Mouse (Mus musculus) heart, postnatal 25 days (tissue): ENCODE results near the gene Erap1. TPM values are rescaled to one million over a fixed set of nuclear protein-coding genes. Genes with fewer than 3 reads are reported as not detected.
"Not testable (repeated sequence)": the region's sequence is repeated elsewhere in the genome, so short reads cannot be mapped to it uniquely, and the experiment has no call there.

Experiments
- DNase-seq: peaks from one replicate; pipeline ENCODE4 v3.0.0; 2022; ENCODE audit warnings: low spot score
- intact Hi-C: fragments of 180-260 bp; cut with DNase I; formaldehyde crosslinking; loops from one replicate; pipeline ENCODE4 v1.15.1; 2025
- total RNA-seq, 2 experiments: library from RNA; stranded (reverse); gene quantifications; 2 replicates each; pipeline ENCODE4 v1.2.3; 2021

Gene Erap1
- total RNA-seq, result 10 to 100 TPM; 37.7 to 48.1 TPM

DNA sequence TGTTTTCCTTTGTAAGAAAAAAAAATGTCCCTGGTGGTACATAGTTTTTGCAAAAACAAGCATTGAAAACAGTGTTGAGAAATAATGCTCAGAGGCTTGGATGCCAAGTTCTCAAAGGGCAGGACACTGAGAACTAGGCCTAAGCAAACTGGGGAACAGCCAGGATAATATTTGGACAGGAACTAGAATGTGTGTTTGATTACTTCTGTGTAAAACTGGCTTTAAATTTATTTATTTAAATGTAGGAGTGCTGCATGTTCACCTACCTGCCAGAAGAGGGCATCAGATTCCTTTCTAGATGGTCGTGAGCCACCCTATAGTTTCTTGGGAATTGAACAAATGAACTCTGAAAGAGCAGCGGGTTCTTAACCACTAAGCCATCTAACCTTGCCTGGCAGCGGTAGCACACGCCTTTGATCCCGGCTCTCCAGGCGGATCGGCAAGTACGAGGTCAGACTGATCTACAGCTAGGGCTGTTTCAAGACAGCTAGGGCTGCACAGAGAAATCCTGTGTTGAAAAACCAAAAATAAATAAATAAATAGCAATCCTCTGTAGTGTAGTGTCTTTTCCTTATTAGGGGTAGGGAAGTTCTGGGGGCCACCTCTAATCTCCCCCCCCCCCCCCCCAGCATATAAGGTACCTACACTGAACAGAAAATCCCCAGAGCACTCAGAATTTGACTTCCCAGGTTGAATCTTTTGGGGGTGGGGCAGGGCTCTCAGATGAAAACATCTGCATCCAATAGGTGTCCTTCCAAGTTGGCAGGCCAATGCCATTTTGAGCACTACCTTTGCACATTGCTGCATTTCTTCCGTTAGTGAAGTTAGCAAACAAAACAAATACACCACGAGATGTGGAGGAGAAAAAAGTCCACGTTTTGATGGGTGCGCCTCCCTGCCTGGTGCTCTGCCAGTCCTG lies at the start of gene Erap1:
Gene Erap1, plus strand, starts transcription at position 776 of the 919 bp plus-strand sequence.
- no peak for DNase-seq
- intact Hi-C loops, result loop anchor here (2.0 kb wide), 1 partner anchor 216 kb away; no protein-coding TSS in a partner anchor

DNA sequence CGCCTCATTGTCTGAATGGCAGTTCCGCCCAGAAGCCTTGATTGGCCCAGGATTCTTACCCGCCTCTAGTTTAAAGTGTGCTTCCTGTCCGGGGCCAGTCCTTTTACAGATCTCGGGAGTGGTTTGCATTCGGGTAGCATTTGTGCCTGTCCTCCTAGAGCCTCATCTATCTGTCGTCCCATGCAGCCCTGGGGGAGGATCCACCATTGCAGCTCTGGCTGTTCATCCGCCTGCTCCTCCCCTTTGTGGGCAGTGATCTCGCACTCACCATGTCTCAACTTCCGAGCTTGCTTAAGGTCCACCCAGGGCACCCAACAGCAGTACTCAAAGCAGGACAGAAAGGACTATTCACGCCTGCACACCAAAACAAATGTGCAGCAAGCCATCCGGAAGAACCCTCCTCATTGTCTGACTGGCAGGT lies 48.0 kb upstream of the Erap1 start:
- DNase-seq, intact Hi-C loops: not testable (repeated sequence)

- intact Hi-C loops, DNase-seq: not testable (repeated sequence)
Observed at GRCm38 (mm10) chr13:74591828-74592227, 47.5 kb upstream of the Erap1 start.

- intact Hi-C loops, DNase-seq: not testable (repeated sequence)
Observed at GRCm38 (mm10) chr13:74597022-74597421, 42.3 kb upstream of the Erap1 start.

DNA sequence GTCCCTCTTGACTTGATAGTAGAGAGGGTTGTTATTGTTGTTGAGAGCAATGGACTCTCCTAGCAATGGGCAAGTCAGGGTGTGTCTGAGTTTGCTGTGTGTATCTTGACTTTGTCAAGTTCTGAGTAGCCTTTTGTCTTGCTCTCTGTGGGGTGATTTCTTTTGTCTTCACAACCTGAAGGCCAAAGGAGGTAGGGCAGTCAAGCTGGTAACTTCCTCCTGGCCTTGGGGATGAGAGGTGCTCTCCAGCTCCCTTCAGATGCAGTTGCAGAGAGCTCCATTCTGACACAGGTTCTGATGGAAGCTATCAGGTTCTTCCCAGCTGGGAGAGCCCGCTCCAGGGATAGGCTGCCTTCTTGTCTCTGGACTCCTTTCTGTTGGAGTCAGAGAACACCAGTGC lies 37.6 kb upstream of the Erap1 start:
- intact Hi-C loops, DNase-seq: not testable (repeated sequence)

DNA sequence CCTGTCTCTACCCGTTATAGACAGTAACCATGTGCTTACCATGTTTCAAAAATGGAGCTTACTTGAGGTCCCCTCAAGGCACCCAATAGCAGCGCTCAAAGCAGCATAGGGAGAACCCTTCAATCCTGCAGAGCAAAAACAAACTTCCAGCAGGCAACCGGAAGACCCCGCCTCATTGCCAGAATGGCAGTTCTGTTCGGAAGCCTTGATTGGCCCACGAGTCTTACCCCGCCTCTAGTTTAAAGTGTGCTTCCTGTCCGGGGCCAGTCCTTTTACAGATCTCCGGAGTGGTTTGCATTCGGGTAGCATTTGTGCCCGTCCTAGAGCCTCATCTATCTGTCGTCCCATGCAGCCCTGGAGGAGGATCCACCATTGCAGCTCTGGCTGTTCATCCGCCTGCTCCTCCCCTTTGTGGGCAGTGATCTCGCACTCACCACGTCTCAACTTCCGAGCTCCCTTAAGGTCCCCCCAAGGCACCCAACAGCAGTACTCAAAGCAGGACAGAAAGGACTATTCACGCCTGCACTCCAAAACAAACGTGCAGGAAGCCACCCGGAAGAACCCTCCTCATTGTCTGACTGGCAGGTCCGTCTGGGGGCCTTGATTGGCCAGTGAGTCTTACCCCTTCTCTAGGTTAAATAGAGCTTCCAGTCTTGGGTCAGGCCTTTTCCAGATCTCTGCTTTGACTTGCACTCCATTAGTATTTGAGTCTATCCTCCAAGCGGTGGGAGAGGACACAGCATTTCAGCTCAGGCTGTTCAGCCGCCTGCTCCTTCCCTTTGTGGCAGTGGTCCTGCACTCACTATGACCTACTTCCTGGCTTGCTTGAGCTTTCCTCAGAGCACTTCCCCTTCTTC lies 22.0 kb upstream of the Erap1 start:
- intact Hi-C loops, result not testable (repeated sequence)
- DNase-seq, result peak; percentile 69

- intact Hi-C loops, result no loop called here
- DNase-seq, result no peak
Observed at GRCm38 (mm10) chr13:74632327-74632726, 7.0 kb upstream of the Erap1 start.

GRCm38 (mm10) chr13:74632857-74633256 lies 6.5 kb upstream of the Erap1 start:
- no peak for DNase-seq
- intact Hi-C loops, result no loop called here

- peak; percentile 69 for DNase-seq
- intact Hi-C loops, result loop anchor here (2.0 kb wide), 1 partner anchor 215 kb away; no protein-coding TSS in a partner anchor
Observed at GRCm38 (mm10) chr13:74639712-74640522, 549 bp downstream of the Erap1 start.

- intact Hi-C loops, DNase-seq: not testable (repeated sequence)
Observed at GRCm38 (mm10) chr13:74640523-74640920, 1.2 kb downstream of the Erap1 start.

GRCm38 (mm10) chr13:74695497-74696193 lies 56.3 kb downstream of the Erap1 start:
- intact Hi-C loops, result no loop called here
- no peak for DNase-seq

DNA sequence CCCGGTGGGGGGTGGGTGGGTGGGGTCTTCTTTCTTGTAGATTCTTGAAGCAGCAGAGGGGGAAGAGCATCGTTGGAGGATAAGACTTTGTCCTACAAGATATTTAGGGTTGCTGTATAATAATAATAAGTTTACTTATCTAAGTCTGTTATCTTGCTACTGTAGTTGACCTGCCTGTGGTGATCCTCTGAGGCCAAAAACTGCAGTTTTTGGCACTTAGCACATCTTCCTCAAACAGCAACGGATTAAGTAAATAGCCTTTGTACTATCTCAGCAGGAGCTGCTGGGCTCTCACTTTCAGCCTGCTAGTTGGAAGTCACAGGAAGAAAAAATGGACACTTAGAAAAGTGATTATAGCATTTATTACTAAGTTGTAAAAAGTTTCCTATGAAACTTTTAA lies 56.9 kb downstream of the Erap1 start:
- intact Hi-C loops, result no loop called here
- no peak for DNase-seq

DNA sequence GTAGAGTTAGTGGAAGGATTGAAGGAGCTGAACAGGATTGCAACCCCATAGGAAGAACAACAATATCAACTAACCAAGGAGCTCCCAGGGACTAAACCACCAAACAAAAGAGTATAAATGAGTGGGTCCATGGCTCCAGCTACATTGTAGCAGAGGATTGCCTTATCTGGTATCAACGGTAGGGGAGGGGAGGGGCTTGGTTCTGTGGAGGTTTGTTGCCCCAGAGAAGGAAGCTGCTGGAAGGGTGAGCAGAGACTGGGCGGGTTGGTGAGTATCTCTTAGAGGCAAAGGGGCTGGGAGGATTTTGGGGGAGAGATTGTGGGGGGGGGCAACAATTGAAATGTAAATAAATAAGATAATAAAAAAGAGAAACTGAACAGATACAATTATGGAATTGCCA lies 79.6 kb downstream of the Erap1 start:
- intact Hi-C loops, result no loop called here
- DNase-seq, result no peak

- no peak for DNase-seq
- intact Hi-C loops, result no loop called here
Observed at GRCm38 (mm10) chr13:74733726-74734125, 94.4 kb downstream of the Erap1 start.

DNA sequence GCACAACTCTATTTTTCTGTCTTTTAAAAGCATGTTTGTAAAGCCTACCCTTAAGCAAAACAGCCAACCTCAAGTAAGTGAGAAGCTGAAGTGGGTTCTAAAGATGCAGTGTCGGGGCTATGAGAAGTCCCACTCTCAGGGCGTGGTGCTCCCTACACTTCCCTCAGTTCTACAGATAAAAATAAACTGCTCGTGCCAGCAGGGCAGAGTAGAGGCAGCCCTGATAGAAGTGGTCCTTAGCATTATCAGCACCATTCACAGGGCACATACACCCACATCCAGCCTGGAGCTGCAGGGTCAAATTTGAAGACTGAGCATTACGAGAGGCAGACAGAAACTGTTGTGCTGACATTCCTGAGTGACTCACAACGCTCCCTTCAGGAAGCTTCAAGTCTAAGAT lies 96.5 kb downstream of the Erap1 start:
- DNase-seq, result no peak
- intact Hi-C loops, result no loop called here

- DNase-seq, result no peak
Observed at GRCm38 (mm10) chr13:74736396-74736795, 97.0 kb downstream of the Erap1 start.

More at GRCm38 (mm10) chr13:74736396-74736795, 97.0 kb downstream of the Erap1 start:
- intact Hi-C loops, result no loop called here
